Mouse (Mus musculus): ENCODE measurements around the gene Zfp952.
A peak's percentile ranks its signal among the peaks of the same experiment; 100 is the strongest.

DNA sequence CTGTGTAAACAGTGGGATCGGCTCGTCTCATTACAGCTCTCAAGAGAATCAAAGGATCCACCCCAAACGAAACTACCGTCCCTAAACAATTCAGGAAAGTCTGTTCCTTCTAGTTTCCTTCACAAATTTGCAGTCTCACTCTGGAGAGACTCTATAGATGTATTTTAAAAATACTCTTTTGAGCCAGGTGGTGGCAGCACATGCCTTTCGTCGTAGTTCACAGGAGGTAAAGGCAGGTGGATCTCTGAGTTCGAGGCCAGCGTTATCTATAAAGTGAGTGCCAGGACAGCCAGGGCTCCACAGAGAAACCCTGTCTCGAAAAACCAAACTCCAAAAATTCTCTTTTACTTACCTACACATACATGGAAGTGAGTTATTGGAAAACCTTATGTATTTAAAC is 15.4 kb downstream of the Zfp952 start:
- TF ChIP-seq CHD2 (IDR thresholded peaks at IDR 0.05; ENCODE audit: low read length) (no peak), ZC3H11A (IDR thresholded peaks at IDR 0.05; ENCODE audit: low read depth, low read length) (0 out of 2 replicates have a peak, but pooled peaks have one; percentile 5), EP300 (IDR thresholded peaks at IDR 0.05; ENCODE audit: low read length) (no peak), CTCF (conservative IDR thresholded peaks at IDR 0.05 in 1 of 2, IDR thresholded peaks at IDR 0.05 in 1 of 2; ENCODE audit: low read depth in 2 of 2, low read length in 2 of 2) (peak in 1 of 2 experiments; percentile 67; a peak in 3 of 4 replicates), POLR2AphosphoS2 (IDR thresholded peaks at IDR 0.05; ENCODE audit: low read depth, low read length) (no peak), ZKSCAN1 (IDR thresholded peaks at IDR 0.05; ENCODE audit: borderline replicate concordance, low read depth, low read length) (no peak), POLR2A (IDR thresholded peaks at IDR 0.05; ENCODE audit: low read depth, low read length) (no peak), JUND (conservative IDR thresholded peaks at IDR 0.05; ENCODE audit: low read depth, low read length) (no peak)

Measured in CH12.LX (cell line).